Mouse (Mus musculus): ENCODE data around the gene Acoxl.

The Acoxl gene

DNA sequence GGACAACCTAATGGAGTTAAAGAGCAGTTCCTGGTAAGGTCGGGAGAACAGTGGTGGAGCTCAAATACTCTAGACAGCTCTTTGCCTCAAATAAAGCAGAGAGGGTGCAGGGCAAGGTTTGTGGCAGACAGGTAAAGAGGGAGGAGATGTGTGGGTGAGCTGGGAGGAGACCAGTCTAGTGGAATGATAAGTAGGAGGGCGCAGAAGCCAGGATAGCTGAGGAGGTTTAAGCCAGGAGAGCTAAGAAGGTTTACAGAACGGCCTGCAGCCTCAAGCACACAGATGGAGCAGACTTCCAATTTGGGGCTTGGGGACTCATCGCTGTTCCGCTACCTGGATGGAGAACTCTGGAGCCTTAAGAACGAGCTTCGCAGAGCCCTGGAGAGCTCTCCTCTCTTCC lies at the start of gene Acoxl:
Gene Acoxl (plus strand): TSS at position 301 of the 400 bp plus-strand sequence.
- TF ChIP-seq GATA4 (IDR thresholded peaks at IDR 0.05; ENCODE audit: insufficient replicate concordance, low read length): no peak

DNA sequence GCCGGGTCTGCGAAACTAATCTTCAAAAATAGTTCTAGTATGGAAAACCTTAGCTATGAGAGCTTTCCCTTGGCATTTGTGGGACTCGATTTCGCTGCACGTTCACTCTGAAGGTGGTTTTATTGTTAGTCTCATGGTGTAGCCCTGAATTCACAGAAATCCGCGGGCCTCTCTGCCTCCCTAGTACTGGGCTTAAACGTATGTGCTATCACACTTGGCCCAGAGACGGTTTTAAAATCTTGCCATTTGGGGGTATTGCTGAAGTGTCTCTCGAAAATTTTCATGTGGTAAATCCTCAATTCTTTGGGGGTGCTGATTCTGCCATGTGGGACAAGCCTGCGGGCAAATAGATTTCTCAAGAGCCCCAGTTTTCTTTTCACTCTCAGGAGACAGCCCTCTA lies 49.5 kb upstream of the Acoxl start:
- TF ChIP-seq GATA4 (IDR thresholded peaks at IDR 0.05; ENCODE audit: insufficient replicate concordance, low read length): no peak

DNA sequence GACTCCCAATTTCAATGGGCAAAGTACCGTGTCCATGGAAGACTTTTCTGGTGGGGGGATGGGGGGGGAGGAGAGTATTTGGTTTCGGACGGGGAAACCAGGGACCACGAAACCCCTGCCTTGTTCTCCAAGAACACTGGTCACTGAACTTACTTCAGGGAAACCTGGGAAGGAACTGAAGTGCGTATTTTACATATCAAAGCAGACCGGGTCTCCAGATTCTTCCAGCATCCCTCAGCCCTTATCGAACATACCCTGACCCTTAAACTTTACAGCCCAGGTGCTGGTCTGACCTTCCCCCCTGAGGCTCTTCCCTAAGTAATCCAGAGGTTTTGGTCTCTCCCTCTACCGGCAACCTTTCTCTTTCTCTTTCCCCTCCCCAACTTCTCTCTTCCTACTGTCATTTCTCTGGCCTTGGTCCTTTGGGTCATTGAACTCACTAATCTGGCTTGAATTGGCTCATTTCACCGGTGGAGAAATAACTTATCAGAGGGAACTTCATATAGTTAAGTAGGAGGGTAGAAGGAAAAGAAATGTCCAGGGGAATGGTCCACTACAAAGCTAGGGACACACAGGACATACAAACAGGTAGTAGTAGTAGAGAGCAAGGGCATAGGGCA lies 48.9 kb upstream of the Acoxl start:
- TF ChIP-seq GATA4 (IDR thresholded peaks at IDR 0.05; ENCODE audit: insufficient replicate concordance, low read length): no peak

DNA sequence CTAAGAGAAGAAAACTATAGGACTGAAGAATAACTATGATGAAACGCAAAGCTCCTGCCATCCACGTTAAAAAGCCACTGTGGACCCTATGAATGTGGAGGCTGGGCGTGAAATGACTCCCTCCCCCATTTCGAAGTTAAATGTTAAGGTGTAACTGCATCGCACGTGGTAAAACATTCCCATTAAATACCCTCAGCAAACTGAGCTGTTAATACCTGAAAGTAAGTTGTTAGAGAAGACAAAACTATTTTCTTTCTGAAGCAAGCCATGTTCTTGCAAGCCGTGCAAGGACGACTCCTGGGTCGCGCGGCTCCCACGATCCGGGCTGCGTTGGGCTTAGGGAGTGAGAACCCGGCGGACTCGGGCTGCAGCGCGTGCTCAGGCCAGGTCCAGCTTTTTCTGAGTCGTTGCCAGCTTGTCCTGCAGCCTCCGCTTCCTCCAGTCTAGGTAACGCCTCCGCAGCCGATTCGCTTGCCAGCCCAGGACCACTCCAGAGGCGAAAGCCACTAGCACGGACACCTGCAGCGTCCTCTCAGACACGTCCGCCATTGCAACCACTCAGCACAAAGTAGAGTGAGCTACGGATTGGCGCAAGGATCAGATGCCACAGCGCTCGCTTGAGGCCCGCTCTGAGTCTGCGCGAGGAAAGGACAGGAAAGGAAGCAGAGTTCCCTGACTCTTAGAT lies 46.6 kb upstream of the Acoxl start, which contains the start of gene Mtln:
Gene Mtln (minus strand): TSS at position 570 of the 685 bp plus-strand sequence.
- TF ChIP-seq GATA4 (IDR thresholded peaks at IDR 0.05; ENCODE audit: insufficient replicate concordance, low read length): no peak; the same call in 1 of the 2 replicates

DNA sequence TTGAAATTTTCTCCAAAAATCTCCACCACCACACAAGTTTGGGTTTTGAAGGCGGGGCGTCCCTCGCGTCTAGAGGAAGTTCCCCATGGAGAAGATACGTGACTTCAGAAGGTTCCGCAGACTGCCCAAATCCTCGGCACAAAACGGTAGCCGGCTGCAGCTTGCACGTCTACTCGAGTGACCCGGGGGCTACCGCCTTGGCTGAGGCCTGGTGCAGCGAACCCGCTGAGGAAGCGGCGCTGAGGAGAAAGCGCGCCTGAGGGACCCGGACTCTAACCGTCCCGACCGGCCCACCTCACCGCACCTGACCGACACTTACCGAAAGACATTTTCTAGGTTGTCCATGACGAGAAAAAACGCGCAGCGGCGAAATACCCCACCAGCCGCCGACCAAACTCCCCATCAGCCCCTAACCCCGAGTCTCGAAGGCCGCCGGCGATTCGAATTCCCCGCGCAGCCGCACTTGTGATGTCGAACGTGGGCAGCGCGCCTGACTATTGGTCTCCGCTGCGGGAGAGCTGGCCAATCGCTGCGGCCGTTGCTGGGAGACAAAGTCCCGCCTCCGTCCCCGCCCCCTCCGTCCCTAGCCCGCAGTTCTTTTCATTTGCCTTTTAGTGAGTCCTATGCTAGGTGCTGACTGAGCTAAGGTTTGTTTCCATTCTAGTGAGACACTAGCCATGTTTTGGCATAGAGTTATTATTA lies 7.1 kb upstream of the Acoxl start, which contains the start of gene Bub1:
Gene Bub1 (minus strand): TSS at position 465 of the 702 bp plus-strand sequence.
- no peak for TF ChIP-seq GATA4 (IDR thresholded peaks at IDR 0.05; ENCODE audit: insufficient replicate concordance, low read length)

DNA sequence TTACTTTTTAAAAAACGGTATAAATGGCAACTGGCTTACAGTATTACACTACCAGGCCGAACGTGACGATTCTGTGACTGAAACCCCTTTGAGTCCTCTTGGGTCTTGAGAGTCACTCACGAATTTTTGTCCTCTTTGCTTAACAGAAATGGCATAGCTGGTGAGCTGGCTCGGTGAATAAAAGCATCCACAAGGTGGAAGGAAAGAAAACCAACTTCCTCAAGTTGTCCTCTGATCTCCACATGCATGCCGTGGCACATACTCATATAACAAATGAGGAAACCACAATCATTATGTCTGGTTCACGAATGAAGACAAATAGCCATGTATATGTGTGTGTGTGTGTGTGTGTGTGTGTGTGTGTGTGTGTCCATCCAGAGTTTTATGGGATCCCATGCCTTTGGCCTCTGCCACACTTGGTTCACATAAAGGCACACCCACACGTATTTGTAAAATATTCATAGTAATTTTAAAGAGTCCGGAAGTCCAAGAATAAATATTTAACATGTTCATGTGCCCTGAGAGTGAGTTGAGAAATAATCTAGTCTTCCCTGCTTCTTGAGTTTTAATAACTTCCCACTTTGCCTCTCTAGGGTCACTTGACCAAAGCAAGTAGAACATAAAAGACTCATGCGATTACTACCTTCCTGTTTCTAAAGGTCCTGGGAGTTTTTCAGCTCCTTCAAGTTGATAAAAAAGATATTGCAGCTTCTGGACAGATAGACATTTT lies 6.4 kb upstream of the Acoxl start:
- no peak for TF ChIP-seq GATA4 (IDR thresholded peaks at IDR 0.05; ENCODE audit: insufficient replicate concordance, low read length)

DNA sequence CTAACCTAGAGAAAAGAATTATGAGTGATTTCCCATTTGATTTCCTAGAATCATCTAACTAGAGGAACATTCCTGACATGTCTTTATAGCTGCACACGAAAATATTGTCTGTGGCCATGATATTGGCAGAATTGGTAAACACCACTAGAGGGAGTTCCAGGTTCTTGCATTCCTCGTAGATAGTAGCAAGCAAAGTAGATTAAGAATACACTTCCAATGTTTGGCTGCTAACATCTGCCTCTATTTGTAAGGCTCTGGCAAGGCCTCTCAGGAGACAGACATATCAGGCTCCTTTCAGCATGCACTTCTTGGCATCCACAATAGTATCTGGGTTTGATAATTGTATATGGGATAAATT lies 5.9 kb upstream of the Acoxl start:
- no peak for TF ChIP-seq GATA4 (IDR thresholded peaks at IDR 0.05; ENCODE audit: insufficient replicate concordance, low read length)

DNA sequence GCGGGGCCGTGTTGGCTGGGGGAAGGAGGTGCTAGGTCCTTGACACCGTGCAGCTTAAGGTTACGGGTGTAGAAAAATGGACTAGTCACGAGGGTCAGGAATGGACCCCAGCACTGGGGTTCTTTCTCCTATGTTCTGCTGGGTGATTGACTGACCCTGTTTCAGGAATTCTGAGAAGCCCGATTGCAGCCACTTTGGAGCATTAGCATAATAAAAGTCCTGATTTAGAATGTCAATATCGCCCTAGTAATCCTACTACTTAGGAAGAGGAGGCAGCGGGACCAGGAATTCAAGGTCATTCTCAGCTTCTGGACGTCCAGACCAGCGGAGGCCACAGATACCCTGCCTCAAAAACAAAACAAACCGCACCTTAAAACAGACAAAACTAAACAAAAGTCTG lies 749 bp downstream of the Acoxl start:
- TF ChIP-seq GATA4 (IDR thresholded peaks at IDR 0.05; ENCODE audit: insufficient replicate concordance, low read length): no peak

DNA sequence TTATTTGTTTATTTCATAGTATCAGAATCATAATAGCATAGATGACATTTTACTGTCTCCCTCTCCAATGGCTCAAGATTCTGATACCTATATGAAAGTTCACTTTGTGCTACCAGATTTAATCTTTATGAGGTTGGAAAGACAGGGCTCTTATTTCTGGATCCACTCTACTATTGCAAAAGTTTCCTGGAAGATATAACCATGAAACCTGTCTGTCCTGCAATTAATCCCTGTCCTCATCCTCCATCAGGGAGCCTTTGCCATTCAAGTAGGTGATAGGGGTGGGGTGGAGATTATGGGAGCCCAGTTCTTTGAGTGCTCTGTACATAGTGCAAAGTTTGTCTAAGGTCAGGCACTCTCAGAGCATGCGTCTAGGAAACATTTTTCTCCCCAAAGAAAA lies 2.7 kb downstream of the Acoxl start:
- no peak for TF ChIP-seq GATA4 (IDR thresholded peaks at IDR 0.05; ENCODE audit: insufficient replicate concordance, low read length)

DNA sequence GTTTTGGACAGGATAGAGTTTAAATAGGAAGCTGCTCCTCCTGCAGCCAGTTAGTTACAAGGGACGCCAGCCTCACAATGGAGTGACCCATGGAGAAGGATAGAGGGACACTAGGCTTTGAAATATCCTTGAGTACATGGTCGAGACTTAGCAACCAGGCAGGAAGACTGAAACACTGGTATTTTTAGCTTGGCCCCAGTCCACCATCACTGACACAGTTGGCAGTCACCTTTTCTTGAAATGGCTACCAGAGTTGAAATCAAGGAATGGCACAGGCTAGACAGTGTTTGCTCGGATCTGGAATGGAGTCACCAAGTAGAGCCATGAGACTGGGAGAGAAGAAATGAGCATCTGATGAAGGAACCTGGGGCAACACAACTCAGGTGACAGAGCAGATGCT lies 3.7 kb downstream of the Acoxl start:
- no peak for TF ChIP-seq GATA4 (IDR thresholded peaks at IDR 0.05; ENCODE audit: insufficient replicate concordance, low read length)

DNA sequence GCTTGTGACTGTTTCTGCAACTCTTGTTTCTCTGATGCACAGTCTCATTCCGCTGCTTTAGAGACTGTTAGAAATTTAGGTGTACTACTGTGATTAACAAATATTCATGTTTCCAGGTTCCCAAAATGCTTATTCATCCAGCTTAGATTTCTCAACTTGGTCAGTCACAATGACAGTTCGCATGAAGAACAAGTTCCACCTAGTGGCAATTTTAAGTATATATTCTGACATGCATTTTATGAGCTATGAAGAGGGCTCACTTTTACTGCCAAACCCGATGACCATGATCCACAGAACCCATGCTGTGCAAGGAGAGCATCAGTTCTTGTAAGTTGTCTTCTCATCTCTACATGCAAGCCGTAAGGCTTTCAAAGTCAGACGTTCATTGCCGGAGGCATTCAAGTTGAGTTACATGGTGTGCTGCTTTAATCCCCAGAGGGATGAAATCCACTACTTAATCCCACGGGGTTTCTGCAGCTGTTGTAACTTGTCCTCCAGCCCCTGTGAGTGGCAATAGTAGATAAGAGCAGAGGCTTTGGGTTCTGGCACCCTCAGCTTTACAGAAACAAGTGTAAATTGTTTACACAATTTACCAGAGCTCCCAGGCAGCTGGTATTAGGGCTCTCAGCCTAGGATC lies 6.8 kb downstream of the Acoxl start:
- TF ChIP-seq GATA4 (IDR thresholded peaks at IDR 0.05; ENCODE audit: insufficient replicate concordance, low read length): no peak

DNA sequence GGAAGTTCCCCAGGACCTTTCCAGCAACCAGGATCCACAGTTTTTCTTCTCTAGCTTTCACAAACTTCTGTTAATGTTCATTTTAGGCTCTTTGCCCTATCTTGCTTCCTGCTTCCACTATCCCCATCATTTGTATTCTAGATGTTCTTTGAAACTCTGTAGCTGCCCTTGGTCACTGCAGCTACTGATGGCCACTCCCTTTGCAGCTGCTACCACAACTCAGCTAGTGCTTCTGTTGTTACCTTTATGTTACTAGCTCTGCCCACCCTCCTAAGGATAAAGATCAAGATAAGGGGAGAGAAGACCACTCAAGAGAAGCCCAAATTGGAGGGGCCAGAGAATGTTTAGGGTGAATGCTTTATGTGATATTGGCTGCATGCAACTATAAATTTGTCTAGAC lies 7.3 kb downstream of the Acoxl start:
- no peak for TF ChIP-seq GATA4 (IDR thresholded peaks at IDR 0.05; ENCODE audit: insufficient replicate concordance, low read length)

DNA sequence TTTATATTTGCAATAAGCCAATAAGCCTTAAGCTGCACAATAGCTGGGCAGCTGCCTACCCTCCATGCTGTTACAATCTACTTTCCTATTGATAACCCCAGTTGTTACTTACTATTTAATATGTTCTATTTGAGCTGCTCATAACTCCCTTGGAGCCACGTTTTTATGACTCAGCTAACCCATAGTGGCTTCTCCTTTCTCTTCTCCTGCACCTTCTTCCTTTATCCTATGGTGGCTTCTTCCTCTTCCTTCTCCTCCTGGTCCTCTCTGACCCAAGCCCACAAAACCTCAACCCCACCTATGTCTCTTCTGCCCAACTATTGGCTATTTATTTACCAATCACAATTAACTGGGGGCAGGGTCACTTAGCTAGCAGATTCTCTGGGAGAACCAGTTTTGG lies 7.9 kb downstream of the Acoxl start:
- TF ChIP-seq GATA4 (IDR thresholded peaks at IDR 0.05; ENCODE audit: insufficient replicate concordance, low read length): no peak

DNA sequence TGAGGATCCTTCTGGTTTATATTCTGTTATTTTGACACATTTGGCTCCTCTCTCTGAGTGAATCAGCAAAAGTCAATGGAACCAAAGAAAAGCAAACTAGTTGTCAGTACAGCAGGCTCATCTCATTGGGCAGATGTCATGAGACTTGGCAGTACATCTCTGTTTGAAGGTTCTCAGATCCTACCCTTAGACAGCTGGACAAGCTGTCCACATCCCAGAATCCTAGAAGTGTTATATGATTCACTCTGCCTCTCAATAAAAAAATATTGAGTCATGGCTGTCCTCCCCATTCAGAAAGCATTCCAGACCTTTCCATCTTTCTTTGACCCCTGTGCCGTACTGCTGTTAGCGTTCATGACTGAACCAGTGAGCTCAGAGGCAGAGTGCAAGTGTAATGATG lies 11.7 kb downstream of the Acoxl start:
- no peak for TF ChIP-seq GATA4 (IDR thresholded peaks at IDR 0.05; ENCODE audit: insufficient replicate concordance, low read length)

DNA sequence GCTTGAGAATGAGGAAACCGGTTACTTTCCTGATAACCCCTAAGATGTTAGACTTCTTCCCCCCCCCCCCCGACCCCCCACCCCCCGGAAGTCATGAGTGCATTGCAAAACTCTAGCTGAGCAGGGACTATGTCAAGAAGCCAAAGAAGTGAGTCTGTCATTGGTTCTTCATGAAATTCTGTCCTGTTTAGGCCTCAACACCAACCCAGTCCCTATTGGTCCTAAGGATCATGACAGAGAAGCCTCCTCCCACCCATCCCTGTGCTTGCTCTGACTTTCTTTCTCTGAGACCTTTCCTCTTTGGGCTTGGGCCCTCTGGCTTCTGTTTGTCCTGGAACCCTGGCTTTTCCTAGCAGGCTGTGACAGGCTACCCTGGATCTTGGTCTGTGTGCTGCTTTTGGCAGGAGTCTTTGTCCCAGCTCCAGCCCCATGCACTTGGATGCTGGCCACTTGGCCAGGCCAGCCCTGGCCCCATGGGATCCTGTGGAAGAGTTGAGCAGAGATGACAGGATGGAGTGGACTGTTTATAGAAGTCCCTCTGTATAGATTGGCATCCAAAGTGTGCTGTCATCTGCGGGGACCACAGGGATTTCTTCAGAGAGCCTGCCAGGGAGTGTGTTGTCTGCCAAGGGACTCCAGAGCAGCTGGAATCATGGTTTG lies 15.8 kb downstream of the Acoxl start:
- no peak for TF ChIP-seq GATA4 (IDR thresholded peaks at IDR 0.05; ENCODE audit: insufficient replicate concordance, low read length)

All from liver, adult (tissue).